Mouse (Mus musculus): ENCODE results near the gene Itga4.

Itga4 gene

GRCm38 (mm10) chr2:79266480-79266879, 11.3 kb downstream of the Itga4 start:
- DNase-seq (ENCODE audit: low spot score): no peak

DNA sequence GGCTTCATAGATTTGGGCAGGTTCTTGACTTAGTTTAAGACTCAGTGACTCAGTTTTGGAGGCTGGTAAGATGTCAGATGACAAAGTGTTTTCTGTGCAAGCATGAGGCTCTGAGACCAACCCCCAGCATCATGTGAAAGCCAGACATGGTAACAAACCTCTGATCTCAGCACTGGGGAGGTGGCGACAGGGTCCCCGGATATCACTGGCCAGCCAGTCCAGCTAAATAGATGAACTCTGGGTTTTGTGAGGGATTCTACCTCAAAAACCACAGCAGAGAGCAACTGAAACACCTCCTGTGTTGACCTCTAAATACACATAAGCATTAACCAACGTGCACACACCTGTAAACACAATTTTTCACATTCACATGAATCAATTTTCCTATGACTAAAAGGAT, 12.0 kb downstream of the Itga4 start:
- no peak for DNase-seq (ENCODE audit: low spot score)

DNA sequence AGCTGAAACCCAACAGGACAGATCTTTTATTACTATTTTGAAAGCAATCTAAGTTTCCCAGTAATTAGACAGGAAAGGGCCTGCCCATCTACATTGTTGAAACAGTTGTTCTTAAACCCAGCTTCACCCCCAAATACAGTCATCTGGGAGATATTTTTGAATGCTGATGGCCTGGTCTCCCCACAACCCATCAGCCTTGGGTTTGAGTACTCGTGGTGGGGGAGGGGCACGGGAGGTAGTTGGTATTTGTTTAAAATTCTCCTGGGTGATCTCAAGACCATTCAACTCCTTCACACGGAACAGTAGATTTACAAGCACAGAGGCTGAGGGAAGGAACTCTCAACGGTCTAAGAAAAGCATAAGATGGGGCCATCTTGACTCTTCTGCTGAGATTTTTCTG, 13.6 kb downstream of the Itga4 start:
- no peak for DNase-seq (ENCODE audit: low spot score)

- no peak for DNase-seq (ENCODE audit: low spot score)
These were observed 14.9 kb downstream of the Itga4 start for GRCm38 (mm10) chr2:79270034-79270535.

DNA sequence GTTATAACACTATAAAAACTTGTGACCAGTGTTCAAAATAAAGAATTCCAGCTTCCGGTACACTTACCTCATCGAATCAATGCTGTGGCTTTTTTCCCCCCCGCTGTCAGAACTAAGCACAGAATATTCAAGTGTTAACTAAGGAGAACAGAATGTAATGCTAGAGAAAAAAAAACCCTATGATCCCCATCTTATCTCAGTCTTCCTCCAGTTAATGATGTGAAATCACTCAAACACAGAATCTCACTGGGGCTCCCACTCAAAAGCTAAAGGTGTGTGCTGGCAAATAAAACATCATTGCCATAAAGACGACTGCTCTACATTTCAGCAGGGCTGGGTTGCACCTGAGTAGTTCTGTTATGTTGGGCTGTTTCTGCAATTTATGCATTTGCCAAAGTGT, 16.6 kb downstream of the Itga4 start:
- no peak for DNase-seq (ENCODE audit: low spot score)

DNA sequence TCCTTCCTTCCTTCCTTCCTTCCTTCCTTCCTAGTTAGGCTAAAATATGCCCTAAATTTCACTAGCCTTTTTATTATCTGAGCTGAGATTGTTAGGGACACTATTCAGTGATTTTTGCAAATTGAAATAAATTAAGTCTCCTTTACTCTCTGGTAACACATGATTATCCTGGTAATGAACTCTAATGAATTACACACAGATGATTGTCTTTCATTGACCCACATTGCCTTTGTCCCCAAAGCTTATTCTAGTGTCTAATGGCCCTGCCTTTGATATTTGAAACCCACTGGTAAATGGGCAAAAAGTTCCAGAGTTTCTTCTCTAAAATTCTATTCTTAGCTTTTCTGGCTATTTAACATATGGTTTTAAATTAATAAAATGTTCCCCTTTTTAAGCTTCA, 23.4 kb downstream of the Itga4 start:
- no peak for DNase-seq (ENCODE audit: low spot score)

DNA sequence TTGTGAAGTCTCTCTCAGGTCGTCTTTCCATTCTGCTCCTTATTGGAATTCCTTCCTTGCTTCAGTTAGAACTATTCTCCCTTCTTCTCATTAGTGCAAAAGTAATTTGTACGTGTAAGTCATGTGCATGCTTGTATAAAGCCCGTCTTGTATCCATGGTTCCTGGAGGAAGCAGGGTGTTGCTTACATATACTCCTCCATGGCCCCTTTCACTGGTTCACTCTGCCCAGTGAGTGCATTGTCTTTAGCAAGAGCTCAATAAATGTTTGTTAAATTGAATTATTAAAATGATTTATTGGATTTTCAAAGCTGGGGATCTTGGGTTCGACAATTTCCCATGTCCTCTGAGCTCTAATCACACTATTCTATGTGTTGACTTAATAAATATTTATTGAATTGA, 29.0 kb downstream of the Itga4 start:
- no peak for DNase-seq (ENCODE audit: low spot score)

DNA sequence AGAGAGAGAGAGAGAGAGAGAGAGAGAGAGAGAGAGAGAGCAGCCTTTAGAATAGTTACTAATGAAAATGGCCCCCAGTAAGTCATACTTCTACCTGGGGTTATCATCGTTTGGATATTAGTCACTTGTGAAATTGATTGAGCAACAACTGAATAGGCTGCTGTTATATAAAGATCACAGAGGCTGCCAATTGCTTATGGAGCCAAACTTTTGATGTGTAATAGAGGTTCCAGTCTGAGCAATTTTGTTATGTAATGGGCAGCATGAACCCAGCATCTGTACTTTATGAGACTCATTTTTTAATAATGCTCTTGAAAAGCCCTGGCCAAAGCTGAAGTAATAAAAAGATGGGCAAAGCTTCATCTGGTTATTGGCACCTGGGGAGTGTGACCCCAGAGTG, 34.9 kb downstream of the Itga4 start:
- no peak for DNase-seq (ENCODE audit: low spot score)

- DNase-seq (ENCODE audit: low spot score): no peak
These were observed 36.7 kb downstream of the Itga4 start for GRCm38 (mm10) chr2:79291922-79292321.

- DNase-seq (ENCODE audit: low spot score): no peak
These were observed 37.2 kb downstream of the Itga4 start for GRCm38 (mm10) chr2:79292431-79292830.

DNA sequence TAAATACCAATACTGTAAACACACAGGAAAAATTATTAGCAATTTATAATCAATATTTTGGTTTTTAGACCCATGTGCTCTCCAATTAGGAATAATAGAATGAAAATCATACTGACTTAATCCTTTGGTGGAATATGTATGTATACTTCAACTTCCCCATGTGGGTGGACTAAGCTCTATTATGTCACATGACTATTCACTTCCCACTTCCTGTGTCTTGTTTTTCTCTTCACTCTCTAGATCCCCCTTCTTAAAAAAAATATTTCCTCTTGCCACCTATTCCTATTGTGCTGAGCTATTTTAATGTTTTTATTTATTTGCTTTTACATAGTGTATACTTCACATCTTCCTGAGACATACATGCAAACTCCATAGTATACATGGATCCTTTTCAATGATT, 47.2 kb downstream of the Itga4 start:
- DNase-seq (ENCODE audit: low spot score): no peak

DNA sequence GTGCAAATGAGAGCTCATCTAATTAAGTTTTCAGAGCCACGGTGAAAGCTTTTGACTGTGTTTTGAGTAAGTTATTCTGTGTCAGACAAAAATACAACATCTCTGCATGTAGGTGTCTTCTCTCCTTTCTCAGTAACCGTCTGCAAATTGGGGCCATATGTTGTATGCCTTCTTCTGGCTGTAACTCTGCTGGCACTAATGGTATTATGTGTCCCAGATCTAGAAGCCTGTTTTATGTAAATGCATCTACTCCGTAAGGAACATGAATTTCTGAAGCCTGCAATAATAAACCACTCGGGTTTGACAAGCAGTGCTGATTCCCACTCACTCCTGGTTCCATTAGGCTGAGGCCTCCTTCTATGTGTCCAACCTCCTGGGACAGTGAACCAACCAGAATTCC, 52.3 kb downstream of the Itga4 start:
- DNase-seq (ENCODE audit: low spot score): no peak

GRCm38 (mm10) chr2:79309454-79310118, 54.4 kb downstream of the Itga4 start:
- DNase-seq (ENCODE audit: low spot score): no peak

- DNase-seq (ENCODE audit: low spot score): no peak
These were observed 57.3 kb downstream of the Itga4 start for GRCm38 (mm10) chr2:79312499-79312898.

DNA sequence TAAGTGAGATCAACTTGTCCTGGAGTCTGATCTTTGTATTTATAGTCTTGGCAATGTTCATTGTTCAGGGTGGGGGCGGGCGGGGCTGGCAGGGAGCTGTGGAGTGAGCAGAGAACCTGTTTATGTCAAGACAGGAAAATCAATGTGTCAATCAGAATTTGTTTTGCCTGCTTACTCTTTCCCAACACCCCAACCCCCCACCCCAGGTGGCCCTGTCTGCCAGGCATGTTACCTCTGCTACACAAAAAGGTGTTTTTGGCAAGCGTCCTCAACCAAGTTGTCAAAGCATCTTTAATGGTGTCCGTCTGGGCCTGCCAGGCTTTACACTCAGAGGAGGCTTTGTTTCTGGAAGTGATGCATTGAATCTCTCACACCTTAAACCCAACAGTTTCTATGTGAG, 59.9 kb downstream of the Itga4 start:
- no peak for DNase-seq (ENCODE audit: low spot score)

DNA sequence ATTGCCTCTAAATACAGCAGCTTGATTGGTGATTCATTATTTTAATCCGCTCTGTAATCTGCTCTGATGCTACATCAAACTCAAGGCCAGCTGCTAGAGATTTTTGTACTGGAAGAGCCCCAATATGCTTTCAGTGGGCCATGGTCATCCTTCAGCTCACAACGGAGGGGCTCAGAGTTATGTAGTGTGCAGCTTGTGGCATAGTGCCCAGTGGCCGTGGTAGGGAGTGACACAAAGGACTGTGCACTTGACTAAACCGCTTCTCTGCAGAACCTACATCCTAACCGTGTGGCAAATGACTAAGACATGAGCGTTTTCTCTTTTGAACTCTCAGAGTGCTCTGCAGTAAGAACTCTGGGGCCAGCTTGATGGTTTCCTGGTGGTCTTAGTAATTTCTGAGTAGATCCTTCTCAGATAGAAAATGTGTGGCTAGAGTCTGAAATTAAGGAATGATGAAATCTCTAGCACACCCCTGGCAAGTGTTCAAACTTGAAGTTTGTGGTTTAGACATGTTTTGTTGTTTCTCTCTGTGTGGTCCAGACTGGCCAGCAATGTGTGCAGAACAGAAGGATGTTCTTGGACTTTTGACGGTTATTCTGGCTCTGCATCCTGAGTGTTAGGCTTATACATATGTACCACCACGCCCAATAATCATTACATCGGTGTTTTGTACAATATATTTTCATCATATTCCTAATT, 61.1 kb downstream of the Itga4 start:
- DNase-seq (ENCODE audit: low spot score): no peak

DNA sequence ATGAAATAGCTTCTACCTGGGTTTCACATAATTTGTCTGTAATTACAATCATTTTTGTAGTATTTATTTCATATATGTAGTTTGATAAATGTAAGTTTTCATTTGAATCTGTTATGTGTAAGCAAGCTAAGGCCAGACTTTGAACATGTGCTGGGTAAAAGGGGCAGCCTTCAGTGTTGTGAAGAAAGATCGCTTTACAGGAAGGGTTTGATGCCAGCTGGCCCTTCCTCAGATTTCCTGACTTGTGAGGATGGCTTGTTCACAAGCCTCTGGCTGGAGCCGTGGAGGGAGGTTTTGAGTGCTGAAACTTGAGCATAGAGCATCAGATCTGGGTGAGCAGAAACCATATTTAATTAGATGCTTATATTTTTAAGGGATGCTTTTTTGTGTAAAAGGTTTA, 72.9 kb downstream of the Itga4 start:
- DNase-seq (ENCODE audit: low spot score): no peak

DNA sequence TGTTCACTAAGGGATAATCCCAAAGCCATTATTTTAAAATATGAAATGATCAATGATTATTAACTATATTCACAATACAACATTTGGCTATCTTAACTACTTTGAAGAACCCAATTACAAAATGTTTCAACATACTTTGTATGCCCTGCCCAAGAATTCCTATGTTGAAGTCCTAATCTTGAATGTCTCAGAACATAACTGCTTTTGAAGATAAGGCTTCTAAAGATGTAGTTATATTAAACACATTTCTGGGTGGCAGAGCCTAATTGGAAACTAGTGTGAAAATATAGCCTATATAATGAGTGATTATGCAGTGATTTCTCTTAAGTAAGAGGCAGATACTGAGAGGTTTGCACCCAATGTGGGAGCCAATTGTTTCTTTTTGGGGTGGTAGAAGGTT, 79.4 kb downstream of the Itga4 start:
- DNase-seq (ENCODE audit: low spot score): no peak

GRCm38 (mm10) chr2:79336141-79336540, 80.9 kb downstream of the Itga4 start:
- no peak for DNase-seq (ENCODE audit: low spot score)

- no peak for DNase-seq (ENCODE audit: low spot score)
These were observed 83.8 kb downstream of the Itga4 start for GRCm38 (mm10) chr2:79339003-79339402.

DNA sequence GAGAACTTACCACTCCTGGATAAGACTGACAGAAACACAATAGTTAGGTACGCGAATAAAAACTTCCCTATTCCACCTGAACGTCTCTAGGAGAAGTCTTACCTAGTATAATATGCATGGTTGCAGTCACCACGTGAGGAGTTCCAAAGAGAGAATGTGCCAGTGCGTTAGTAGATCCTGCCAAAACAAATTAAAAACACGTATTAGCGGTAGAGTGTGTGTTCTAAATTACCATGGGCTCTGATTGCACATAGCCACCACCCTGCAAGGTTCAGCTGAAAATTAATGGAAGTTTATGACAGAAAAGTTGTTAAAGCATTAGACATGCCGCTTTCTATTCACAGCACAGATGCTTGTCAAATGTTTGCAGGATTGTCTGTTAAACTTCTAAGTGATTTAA, 87.9 kb downstream of the Itga4 start:
- no peak for DNase-seq (ENCODE audit: low spot score)

DNA sequence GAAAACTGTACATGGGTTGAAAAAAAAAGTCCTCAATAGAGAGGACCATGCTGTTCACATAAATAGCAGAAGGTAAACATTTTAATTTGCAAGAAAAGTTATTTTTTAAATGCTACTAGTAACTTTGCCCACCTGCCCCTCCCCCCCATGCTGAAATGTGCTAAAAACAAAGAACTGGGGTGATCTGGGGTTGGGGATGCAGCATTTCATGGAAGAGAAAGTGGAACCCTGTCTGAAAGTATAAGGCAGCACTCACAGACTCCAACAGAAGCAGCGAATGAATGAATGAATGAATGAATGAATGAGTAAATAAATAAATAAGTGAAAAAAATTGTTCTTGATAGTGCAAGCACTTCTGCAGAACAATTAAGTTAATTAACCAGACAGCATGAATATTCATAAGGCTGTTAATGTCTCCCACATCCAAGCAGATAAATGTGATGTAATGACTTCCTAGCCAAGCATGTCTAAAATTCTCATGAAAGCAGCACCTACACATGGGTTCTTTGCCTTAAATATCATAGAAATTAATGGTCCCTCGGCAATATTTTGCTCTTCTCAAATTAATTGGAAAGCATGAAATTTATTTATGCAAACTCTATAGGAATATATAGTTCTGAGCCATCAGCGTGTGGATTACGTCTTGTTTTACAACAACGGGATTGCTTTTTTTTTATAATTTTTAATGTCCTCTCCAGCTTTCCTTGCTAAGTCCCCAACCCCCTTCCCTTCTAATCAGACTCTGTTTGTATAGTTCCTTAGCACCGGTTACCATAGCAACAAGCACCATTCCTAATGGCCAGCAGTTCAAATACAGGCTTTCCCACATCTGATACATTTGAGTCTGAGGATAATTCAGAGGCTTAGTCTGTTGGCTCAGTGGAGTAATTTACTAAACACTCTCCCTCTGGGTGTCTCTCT, 96.2 kb downstream of the Itga4 start:
- DNase-seq (ENCODE audit: low spot score): no peak

All from urinary bladder, postnatal 14 days (tissue).